Mouse (Mus musculus) forebrain, embryonic 16.5 days (tissue): Measurements from ENCODE around the gene Il6st. TPM values are rescaled to one million over a fixed set of nuclear protein-coding genes. Genes with fewer than 3 reads are reported as not detected.

Experiments used
- ATAC-seq: fragments of 200-750 bp; cut with Nextera tagmentation; 2 replicates; pipeline ENCODE4 v1.8.0; 2017; ENCODE audit warnings: mild to moderate bottlenecking, moderate library complexity
- H3K27ac ChIP-seq: fragments of 300-500 bp; sonication (generic); 2 replicates; pipeline ENCODE4 v1.5.1; 2014; ENCODE audit warnings: low read length, control low read depth
- H3K27me3 ChIP-seq: fragments of 300-500 bp; sonication (generic); replicated peaks from 2 replicates; pipeline ENCODE4 v1.6.1; 2014; ENCODE audit warnings: low read length; ENCODE audit not compliant: control insufficient read depth, insufficient read depth
- H3K36me3 ChIP-seq: fragments of 300-500 bp; sonication (generic); 2 replicates; pipeline ENCODE4 v1.6.1; 2014; ENCODE audit not compliant: control insufficient read depth, insufficient read depth
- H3K4me1 ChIP-seq: fragments of 300-500 bp; sonication (generic); replicated peaks from 2 replicates; pipeline ENCODE4 v1.6.1; 2014; ENCODE audit warnings: low read length; ENCODE audit not compliant: control insufficient read depth, insufficient read depth
- H3K4me2 ChIP-seq: fragments of 300-500 bp; sonication (generic); 2 replicates; pipeline ENCODE4 v1.6.1; 2014; ENCODE audit warnings: mild to moderate bottlenecking, low read length, control low read depth
- H3K4me3 ChIP-seq: fragments of 300-500 bp; sonication (generic); replicated peaks from 2 replicates; pipeline ENCODE4 v1.5.1; 2014; ENCODE audit warnings: mild to moderate bottlenecking, low read length, control low read depth
- H3K9ac ChIP-seq: fragments of 300-500 bp; sonication (generic); replicated peaks from 2 replicates; pipeline ENCODE4 v1.6.1; 2014; ENCODE audit warnings: low read depth, low read length, control low read depth
- H3K9me3 ChIP-seq: fragments of 300-500 bp; sonication (generic); 2 replicates; pipeline ENCODE4 v1.6.1; 2016; ENCODE audit warnings: low read length; ENCODE audit not compliant: control insufficient read depth
- WGBS: fragments of 180-500 bp; shearing (Covaris S2); extraction: QIAGEN DNeasy Blood & Tissue Kit; methylation state at CpG from one replicate; pipeline ENCODE4 v1.1.7; 2014; 5-methylcytosine and 5-hydroxymethylcytosine counted together
- polyA plus RNA-seq: library from polyadenylated mRNA; unstranded; fragments of >200 nt; fragmentation: Nextera tagmentation; extraction: Ambion mirVana; gene quantifications from 2 replicates; pipeline ENCODE4 v1.2.1, GENCODE M21; 2015

Il6st gene
- polyA plus RNA-seq, 1 experiment from 2014 or later: 15.0 TPM

GRCm38 (mm10) chr13:112491636-112492284 is 27.9 kb downstream of the Il6st start:
- Histone ChIP-seq H3K4me2 (no peak overlapping the region), H3K9me3 (no peaks in the 10 kb centered on the region), H3K4me1 (no peaks in the 10 kb centered on the region), H3K27me3 (no peaks in the 10 kb centered on the region), H3K27ac (no peak overlapping the region), H3K36me3 (peaks cover 5% of the 10 kb centered on the region; the same call in 1 of the 2 replicates), H3K9ac (no peak overlapping the region), H3K4me3 (no peak overlapping the region)
- no peak for ATAC-seq
- 92% methylated on average over 14 of the region's 14 CpGs for WGBS

GRCm38 (mm10) chr13:112492285-112492678 is 28.4 kb downstream of the Il6st start:
- WGBS: 94% methylated on average over 1 of the region's 1 CpGs
- Histone ChIP-seq H3K4me1 (no peaks in the 10 kb centered on the region), H3K4me3 (no peak overlapping the region), H3K36me3 (peaks cover 5% of the 10 kb centered on the region; the same call in 1 of the 2 replicates), H3K9me3 (no peaks in the 10 kb centered on the region), H3K27me3 (no peaks in the 10 kb centered on the region), H3K27ac (no peak overlapping the region), H3K4me2 (no peak overlapping the region), H3K9ac (no peak overlapping the region)
- no peak for ATAC-seq

GRCm38 (mm10) chr13:112494590-112494989 is 30.7 kb downstream of the Il6st start:
- Histone ChIP-seq H3K27me3 (no peaks in the 10 kb centered on the region), H3K9me3 (no peaks in the 10 kb centered on the region), H3K4me2 (no peak overlapping the region), H3K27ac (no peak overlapping the region), H3K4me1 (no peaks in the 10 kb centered on the region), H3K9ac (no peak overlapping the region), H3K36me3 (peaks cover 7% of the 10 kb centered on the region; the same call in 1 of the 2 replicates), H3K4me3 (no peak overlapping the region)
- no peak for ATAC-seq
- WGBS: 96% methylated on average over 12 of the region's 12 CpGs

- no peaks in the 10 kb centered on the region for H3K9me3 ChIP-seq
- H3K27me3 ChIP-seq: no peaks in the 10 kb centered on the region
- H3K4me1 ChIP-seq: no peaks in the 10 kb centered on the region
- no peak overlapping the region for H3K9ac ChIP-seq
- WGBS: 96% methylated on average over 4 of the region's 4 CpGs
- H3K27ac ChIP-seq: no peak overlapping the region
- no peak overlapping the region for H3K4me2 ChIP-seq
- no peak for ATAC-seq
- peaks cover 15% of the 10 kb centered on the region for H3K36me3 ChIP-seq
- H3K4me3 ChIP-seq: no peak overlapping the region
Observed at GRCm38 (mm10) chr13:112500027-112500426, 36.2 kb downstream of the Il6st start.

GRCm38 (mm10) chr13:112500466-112500865 is 36.6 kb downstream of the Il6st start:
- no peak for ATAC-seq
- Histone ChIP-seq H3K4me3 (no peak overlapping the region), H3K4me1 (no peaks in the 10 kb centered on the region), H3K27ac (no peak overlapping the region), H3K27me3 (no peaks in the 10 kb centered on the region), H3K4me2 (no peak overlapping the region), H3K36me3 (peaks cover 12% of the 10 kb centered on the region), H3K9ac (no peak overlapping the region), H3K9me3 (no peaks in the 10 kb centered on the region)
- WGBS: 95% methylated on average over 9 of the region's 9 CpGs

GRCm38 (mm10) chr13:112503846-112504245 is 40.0 kb downstream of the Il6st start:
- Histone ChIP-seq H3K9ac (no peak overlapping the region), H3K4me2 (no peak overlapping the region), H3K4me3 (no peak overlapping the region), H3K27ac (no peak overlapping the region), H3K4me1 (no peaks in the 10 kb centered on the region), H3K36me3 (peaks cover 12% of the 10 kb centered on the region), H3K27me3 (no peaks in the 10 kb centered on the region), H3K9me3 (no peaks in the 10 kb centered on the region)
- WGBS: 96% methylated on average over 13 of the region's 13 CpGs
- ATAC-seq: no peak

GRCm38 (mm10) chr13:112505436-112505835 is 41.6 kb downstream of the Il6st start:
- 93% methylated on average over 6 of the region's 6 CpGs for WGBS
- no peak overlapping the region for H3K27ac ChIP-seq
- H3K4me1 ChIP-seq: no peaks in the 10 kb centered on the region
- H3K27me3 ChIP-seq: no peaks in the 10 kb centered on the region
- H3K4me3 ChIP-seq: no peak overlapping the region
- no peak for ATAC-seq
- no peak overlapping the region for H3K9ac ChIP-seq
- no peak overlapping the region for H3K4me2 ChIP-seq
- no peaks in the 10 kb centered on the region for H3K9me3 ChIP-seq
- H3K36me3 ChIP-seq: peaks cover 8% of the 10 kb centered on the region

GRCm38 (mm10) chr13:112506766-112507165 is 42.9 kb downstream of the Il6st start:
- Histone ChIP-seq H3K36me3 (peaks cover 8% of the 10 kb centered on the region), H3K27me3 (no peaks in the 10 kb centered on the region), H3K4me1 (no peaks in the 10 kb centered on the region), H3K4me2 (no peak overlapping the region), H3K27ac (no peak overlapping the region), H3K9me3 (no peaks in the 10 kb centered on the region), H3K4me3 (no peak overlapping the region), H3K9ac (no peak overlapping the region)
- 66% methylated on average over 13 of the region's 13 CpGs for WGBS
- no peak for ATAC-seq

- 79% methylated on average over 13 of the region's 13 CpGs for WGBS
- Histone ChIP-seq H3K9me3 (no peaks in the 10 kb centered on the region), H3K9ac (no peak overlapping the region), H3K4me3 (no peak overlapping the region), H3K27ac (no peak overlapping the region), H3K36me3 (peaks cover 8% of the 10 kb centered on the region), H3K27me3 (no peaks in the 10 kb centered on the region), H3K4me1 (no peaks in the 10 kb centered on the region), H3K4me2 (no peak overlapping the region)
- no peak for ATAC-seq
Observed at GRCm38 (mm10) chr13:112507691-112508090, 43.8 kb downstream of the Il6st start.

GRCm38 (mm10) chr13:112508487-112508886 is 44.6 kb downstream of the Il6st start:
- peaks cover 8% of the 10 kb centered on the region for H3K36me3 ChIP-seq
- no peaks in the 10 kb centered on the region for H3K27me3 ChIP-seq
- WGBS: 57% methylated on average over 5 of the region's 5 CpGs
- H3K27ac ChIP-seq: no peak overlapping the region
- H3K4me1 ChIP-seq: no peaks in the 10 kb centered on the region
- no peak overlapping the region for H3K4me2 ChIP-seq
- H3K9ac ChIP-seq: no peak overlapping the region
- H3K9me3 ChIP-seq: no peaks in the 10 kb centered on the region
- no peak overlapping the region for H3K4me3 ChIP-seq
- ATAC-seq: peak; percentile 65
